Mouse (Mus musculus) lung, embryonic 16.5 days (tissue): ENCODE results near the gene Optn. TPM values are rescaled to one million over a fixed set of nuclear protein-coding genes. Genes with fewer than 3 reads are reported as not detected.
"Not testable (repeated sequence)": the region's sequence is repeated elsewhere in the genome, so short reads cannot be mapped to it uniquely, and the experiment has no call there.

Experiments
- ATAC-seq: fragments of 200-750 bp; cut with Nextera tagmentation; 2 replicates; pipeline ENCODE4 v1.8.0; 2017; ENCODE audit warnings: low read depth, mild to moderate bottlenecking, moderate library complexity
- H3K27ac ChIP-seq: fragments of 300-500 bp; sonication (generic); 2 replicates; pipeline ENCODE4 v1.5.1; 2014; ENCODE audit warnings: mild to moderate bottlenecking, control low read depth, low read length
- H3K27me3 ChIP-seq: fragments of 300-500 bp; sonication (generic); 2 replicates; pipeline ENCODE4 v1.6.1; 2014; ENCODE audit warnings: low read depth, low read length, mixed read lengths; ENCODE audit not compliant: control insufficient read depth, insufficient read depth
- H3K36me3 ChIP-seq: fragments of 300-500 bp; sonication (generic); 2 replicates; pipeline ENCODE4 v1.6.1; 2014; ENCODE audit warnings: low read length; ENCODE audit not compliant: control insufficient read depth, insufficient read depth
- H3K4me1 ChIP-seq: fragments of 300-500 bp; sonication (generic); replicated peaks from 2 replicates; pipeline ENCODE4 v1.6.1; 2014; ENCODE audit warnings: low read length, mixed read lengths; ENCODE audit not compliant: control insufficient read depth, insufficient read depth
- H3K4me2 ChIP-seq: fragments of 300-500 bp; sonication (generic); 2 replicates; pipeline ENCODE4 v1.6.1; 2014; ENCODE audit warnings: low read depth, low read length, control low read depth
- H3K4me3 ChIP-seq: fragments of 300-500 bp; sonication (generic); 2 replicates; pipeline ENCODE4 v1.5.1; 2014; ENCODE audit warnings: mild to moderate bottlenecking, low read length, control low read depth
- H3K9ac ChIP-seq: fragments of 300-500 bp; sonication (generic); 2 replicates; pipeline ENCODE4 v1.6.1; 2014; ENCODE audit warnings: low read length, control low read depth
- H3K9me3 ChIP-seq: fragments of 300-500 bp; sonication (generic); 2 replicates; pipeline ENCODE4 v1.6.1; 2016; ENCODE audit warnings: low read length; ENCODE audit not compliant: control insufficient read depth
- WGBS: fragments of 180-500 bp; shearing (Covaris S2); extraction: QIAGEN DNeasy Blood & Tissue Kit; methylation state at CpG from one replicate; pipeline ENCODE4 v1.1.7; 2014; 5-methylcytosine and 5-hydroxymethylcytosine counted together
- polyA plus RNA-seq: library from polyadenylated mRNA; unstranded; fragments of >200 nt; fragmentation: Nextera tagmentation; extraction: Ambion mirVana; gene quantifications from 2 replicates; pipeline ENCODE4 v1.2.1, GENCODE M21; 2015

The Optn gene
- polyA plus RNA-seq, 1 experiment from 2014 or later: 13.3 TPM

- ATAC-seq: not testable (repeated sequence)
- WGBS: 81% methylated on average over 3 of the region's 4 CpGs
Observed at GRCm38 (mm10) chr2:5090385-5090784, 26.5 kb upstream of the Optn start.

DNA sequence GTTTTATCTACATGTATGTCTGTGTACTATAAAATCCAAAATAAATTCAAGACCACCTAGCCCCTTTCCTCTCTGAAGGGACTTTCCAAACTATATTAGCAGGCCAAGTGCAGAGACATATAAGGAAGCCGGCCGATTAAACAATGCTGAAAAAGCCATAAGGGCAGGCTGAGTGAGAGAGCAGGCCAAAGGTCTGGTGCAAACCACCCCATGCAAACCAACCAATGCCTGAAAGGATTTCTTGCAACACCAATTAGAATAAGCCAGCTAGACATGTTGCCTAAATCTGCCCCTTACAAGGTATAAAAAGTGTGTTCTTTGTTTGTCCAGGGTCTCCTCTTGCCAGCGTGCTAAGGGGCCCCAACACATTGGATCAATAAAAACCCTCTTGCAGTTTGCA, 23.8 kb upstream of the Optn start:
- H3K27ac ChIP-seq: no peak overlapping the region
- no peaks in the 10 kb centered on the region for H3K4me1 ChIP-seq
- no peak overlapping the region for H3K4me3 ChIP-seq
- no peaks in the 10 kb centered on the region for H3K27me3 ChIP-seq
- no peaks in the 10 kb centered on the region for H3K36me3 ChIP-seq
- no peak for ATAC-seq
- no peak overlapping the region for H3K9ac ChIP-seq
- 83% methylated on average over 3 of the region's 3 CpGs for WGBS
- no peak overlapping the region for H3K4me2 ChIP-seq
- H3K9me3 ChIP-seq: no peaks in the 10 kb centered on the region

More at GRCm38 (mm10) chr2:5090385-5090784, 26.5 kb upstream of the Optn start:
- not testable (repeated sequence) for H3K9me3 ChIP-seq, H3K9ac ChIP-seq, H3K4me1 ChIP-seq, H3K36me3 ChIP-seq, H3K27ac ChIP-seq, H3K27me3 ChIP-seq, H3K4me2 ChIP-seq, H3K4me3 ChIP-seq

DNA sequence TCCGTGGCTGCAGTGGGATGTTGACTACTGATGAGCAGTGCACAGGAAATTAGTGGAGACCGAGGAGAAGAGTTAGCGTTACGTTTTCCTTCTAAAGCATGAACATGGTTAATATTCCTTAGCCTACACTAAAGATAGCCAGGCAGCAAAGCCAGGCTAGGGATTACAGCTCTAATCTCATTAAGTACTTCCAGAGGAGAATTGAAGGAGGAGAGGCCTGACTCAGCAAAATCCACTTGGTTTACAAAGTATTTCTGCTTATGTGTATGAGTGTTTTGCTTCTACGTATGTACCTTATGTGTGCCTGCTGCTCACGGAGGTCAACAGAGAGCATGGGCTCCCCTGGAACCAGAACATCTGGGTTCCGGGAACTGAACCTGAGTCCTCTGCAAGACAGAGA, 19.9 kb upstream of the Optn start:
- 86% methylated on average over 7 of the region's 7 CpGs for WGBS
- H3K27ac ChIP-seq: no peak overlapping the region
- no peak overlapping the region for H3K4me2 ChIP-seq
- no peaks in the 10 kb centered on the region for H3K27me3 ChIP-seq
- no peak for ATAC-seq
- H3K9me3 ChIP-seq: no peaks in the 10 kb centered on the region
- no peak overlapping the region for H3K9ac ChIP-seq
- no peaks in the 10 kb centered on the region for H3K36me3 ChIP-seq
- H3K4me3 ChIP-seq: no peak overlapping the region
- no peaks in the 10 kb centered on the region for H3K4me1 ChIP-seq

GRCm38 (mm10) chr2:5080053-5080787, 16.4 kb upstream of the Optn start:
- Histone ChIP-seq H3K27ac (no peak overlapping the region), H3K4me1 (no peaks in the 10 kb centered on the region), H3K27me3 (no peaks in the 10 kb centered on the region), H3K9ac (peak overlapping the region; percentile 48), H3K4me3 (peak overlapping the region; percentile 39), H3K36me3 (no peaks in the 10 kb centered on the region), H3K9me3 (no peaks in the 10 kb centered on the region), H3K4me2 (peak overlapping the region; percentile 64)
- WGBS: 6% methylated on average over 14 of the region's 14 CpGs
- no peak for ATAC-seq

GRCm38 (mm10) chr2:5077937-5078336, 14.1 kb upstream of the Optn start:
- H3K36me3 ChIP-seq: no peaks in the 10 kb centered on the region
- no peak overlapping the region for H3K9ac ChIP-seq
- H3K27ac ChIP-seq: no peak overlapping the region
- no peaks in the 10 kb centered on the region for H3K27me3 ChIP-seq
- H3K4me1 ChIP-seq: no peaks in the 10 kb centered on the region
- ATAC-seq: no peak
- WGBS: 57% methylated on average over 2 of the region's 2 CpGs
- H3K4me2 ChIP-seq: no peak overlapping the region
- H3K9me3 ChIP-seq: no peaks in the 10 kb centered on the region
- H3K4me3 ChIP-seq: no peak overlapping the region

DNA sequence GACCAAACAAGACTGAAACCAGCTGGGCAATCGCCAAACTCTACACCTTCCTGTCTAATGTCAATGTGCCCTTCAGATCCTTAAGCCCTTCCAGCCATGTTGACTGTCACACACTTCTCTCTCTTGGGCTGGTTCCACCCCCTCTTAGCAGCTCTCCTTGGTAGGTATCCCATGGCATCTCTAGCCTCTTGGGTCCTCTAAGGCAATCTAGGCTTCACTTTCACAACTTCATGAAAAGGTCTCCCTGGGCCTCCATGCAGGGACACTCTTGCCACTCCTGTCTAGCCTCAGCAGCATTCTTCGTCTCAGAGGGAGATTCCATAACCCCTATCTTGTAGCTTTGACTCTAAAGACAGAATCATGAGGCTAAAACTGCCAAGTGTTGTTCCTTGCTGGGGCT, 13.6 kb upstream of the Optn start:
- H3K4me1 ChIP-seq: no peaks in the 10 kb centered on the region
- 66% methylated on average over 2 of the region's 2 CpGs for WGBS
- H3K36me3 ChIP-seq: no peaks in the 10 kb centered on the region
- ATAC-seq: no peak
- H3K4me3 ChIP-seq: no peak overlapping the region
- H3K27me3 ChIP-seq: no peaks in the 10 kb centered on the region
- no peak overlapping the region for H3K4me2 ChIP-seq
- H3K9me3 ChIP-seq: no peaks in the 10 kb centered on the region
- H3K27ac ChIP-seq: no peak overlapping the region
- no peak overlapping the region for H3K9ac ChIP-seq

GRCm38 (mm10) chr2:5075856-5076255, 12.0 kb upstream of the Optn start:
- no peak for ATAC-seq
- no peak overlapping the region for H3K27ac ChIP-seq
- no peaks in the 10 kb centered on the region for H3K4me1 ChIP-seq

DNA sequence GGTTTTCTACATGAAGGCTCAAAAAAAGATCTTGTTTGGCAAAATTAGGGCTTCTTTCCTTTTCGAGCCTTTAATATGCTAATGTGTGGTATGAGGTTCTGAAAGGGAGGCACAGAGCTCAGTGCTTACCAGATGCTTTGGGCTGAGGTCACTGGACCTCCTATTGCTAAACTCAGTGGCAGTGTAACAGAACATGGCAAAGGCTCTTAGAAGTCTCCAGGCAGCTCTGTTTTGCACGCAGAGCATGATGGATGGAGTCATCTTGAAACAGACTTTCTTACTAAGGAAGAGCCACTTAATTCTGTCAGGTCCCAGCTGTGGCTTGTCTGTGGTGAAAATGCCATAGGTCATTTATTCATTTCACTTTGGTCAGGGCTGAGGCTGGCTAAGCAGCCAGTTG, 11.6 kb upstream of the Optn start:
- Histone ChIP-seq H3K4me3 (no peak overlapping the region), H3K27me3 (no peaks in the 10 kb centered on the region), H3K27ac (no peak overlapping the region), H3K4me1 (no peaks in the 10 kb centered on the region), H3K9ac (no peak overlapping the region), H3K36me3 (no peaks in the 10 kb centered on the region), H3K4me2 (no peak overlapping the region), H3K9me3 (no peaks in the 10 kb centered on the region)
- 47% methylated on average over 2 of the region's 2 CpGs for WGBS
- no peak for ATAC-seq

More at GRCm38 (mm10) chr2:5075856-5076255, 12.0 kb upstream of the Optn start:
- Histone ChIP-seq H3K9me3 (no peaks in the 10 kb centered on the region), H3K4me3 (no peak overlapping the region), H3K27me3 (no peaks in the 10 kb centered on the region), H3K4me2 (no peak overlapping the region), H3K9ac (no peak overlapping the region), H3K36me3 (no peaks in the 10 kb centered on the region)

GRCm38 (mm10) chr2:5073785-5074184, 9.9 kb upstream of the Optn start:
- H3K27ac ChIP-seq: no peak overlapping the region
- ATAC-seq: no peak
- H3K4me2 ChIP-seq: no peak overlapping the region
- H3K27me3 ChIP-seq: no peaks in the 10 kb centered on the region
- 87% methylated on average over 3 of the region's 3 CpGs for WGBS
- H3K4me1 ChIP-seq: no peaks in the 10 kb centered on the region
- H3K9ac ChIP-seq: no peak overlapping the region
- no peaks in the 10 kb centered on the region for H3K36me3 ChIP-seq
- peaks cover 4% of the 10 kb centered on the region; the same call in 1 of the 2 replicates for H3K9me3 ChIP-seq
- H3K4me3 ChIP-seq: no peak overlapping the region
